Mouse (Mus musculus) gastrocnemius, adult 2 months (tissue): ENCODE measurements around the gene Sowaha. TPM values are rescaled to one million over a fixed set of nuclear protein-coding genes. Genes with fewer than 3 reads are reported as not detected.
A peak's percentile ranks its signal among the peaks of the same experiment; 100 is the strongest.

ENCODE experiments used
- DNase-seq: peaks from one replicate; pipeline ENCODE4 v3.0.0; 2022
- H3K27ac ChIP-seq: fragments of 200-600 bp; 2 replicates; pipeline ENCODE4 v1.8.1; 2022; ENCODE audit warnings: mild to moderate bottlenecking
- H3K4me3 ChIP-seq: fragments of 200-600 bp; 2 replicates; pipeline ENCODE4 v1.8.1; 2022; ENCODE audit warnings: mild to moderate bottlenecking, moderate library complexity
- CTCF ChIP-seq: fragments of 200-600 bp; IDR thresholded peaks from 2 replicates; pipeline ENCODE4 v1.8.1; 2022; ENCODE audit warnings: antibody characterized with exemption, mild to moderate bottlenecking, moderate library complexity
- intact Hi-C: fragments of 180-260 bp; cut with DNase I; formaldehyde crosslinking; loops from one replicate; pipeline ENCODE4 v1.15.1; 2025
- total RNA-seq, 2 experiments: library from RNA; stranded (reverse); gene quantifications; 2 replicates each; pipeline ENCODE4 v1.2.3; 2021

Gene Sowaha
- total RNA-seq, 2 experiments from 2014 or later: 0.06 to 0.15 TPM

GRCm38 (mm10) chr11:53458996-53459395 is 21.1 kb downstream of the Sowaha start:
- H3K27ac ChIP-seq: no peak overlapping the region
- no peak overlapping the region for H3K4me3 ChIP-seq
- no peak for TF ChIP-seq CTCF
- no peak for DNase-seq
- intact Hi-C loops: no loop called here

DNA sequence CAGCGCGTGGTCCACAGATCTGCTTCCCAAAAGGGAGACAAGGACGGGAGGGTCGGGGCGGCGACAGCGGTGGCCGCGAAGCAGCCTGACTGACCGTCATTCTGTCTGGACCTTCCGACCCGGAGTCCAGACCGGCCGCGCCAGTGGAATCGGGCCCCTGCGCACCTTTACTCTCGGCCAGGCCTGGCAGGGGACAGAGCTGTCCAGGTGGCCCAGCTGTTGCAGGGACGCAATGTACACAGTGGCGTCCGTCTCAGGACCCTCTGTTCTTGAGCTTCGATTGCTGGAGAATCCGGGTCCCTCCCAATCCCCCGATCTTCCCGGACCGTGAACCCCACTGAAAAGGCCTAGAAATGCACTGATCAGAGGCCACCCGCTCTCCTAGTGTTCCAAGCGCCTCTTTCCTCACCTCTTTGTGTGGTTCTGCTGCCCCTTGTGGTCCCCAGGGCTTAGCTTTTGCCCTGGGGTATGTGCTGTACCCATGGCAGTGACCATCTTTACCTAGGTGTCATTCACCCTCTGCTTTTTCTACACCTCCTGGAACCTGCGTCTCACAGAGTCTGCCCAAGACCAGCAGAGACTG is 22.6 kb downstream of the Sowaha start:
- Histone ChIP-seq H3K27ac (peak overlapping the region; percentile 61), H3K4me3 (peak overlapping the region; percentile 71)
- no peak for DNase-seq
- peak; percentile 25; the same call in 1 of the 2 replicates for TF ChIP-seq CTCF
- intact Hi-C loops: no loop called here

DNA sequence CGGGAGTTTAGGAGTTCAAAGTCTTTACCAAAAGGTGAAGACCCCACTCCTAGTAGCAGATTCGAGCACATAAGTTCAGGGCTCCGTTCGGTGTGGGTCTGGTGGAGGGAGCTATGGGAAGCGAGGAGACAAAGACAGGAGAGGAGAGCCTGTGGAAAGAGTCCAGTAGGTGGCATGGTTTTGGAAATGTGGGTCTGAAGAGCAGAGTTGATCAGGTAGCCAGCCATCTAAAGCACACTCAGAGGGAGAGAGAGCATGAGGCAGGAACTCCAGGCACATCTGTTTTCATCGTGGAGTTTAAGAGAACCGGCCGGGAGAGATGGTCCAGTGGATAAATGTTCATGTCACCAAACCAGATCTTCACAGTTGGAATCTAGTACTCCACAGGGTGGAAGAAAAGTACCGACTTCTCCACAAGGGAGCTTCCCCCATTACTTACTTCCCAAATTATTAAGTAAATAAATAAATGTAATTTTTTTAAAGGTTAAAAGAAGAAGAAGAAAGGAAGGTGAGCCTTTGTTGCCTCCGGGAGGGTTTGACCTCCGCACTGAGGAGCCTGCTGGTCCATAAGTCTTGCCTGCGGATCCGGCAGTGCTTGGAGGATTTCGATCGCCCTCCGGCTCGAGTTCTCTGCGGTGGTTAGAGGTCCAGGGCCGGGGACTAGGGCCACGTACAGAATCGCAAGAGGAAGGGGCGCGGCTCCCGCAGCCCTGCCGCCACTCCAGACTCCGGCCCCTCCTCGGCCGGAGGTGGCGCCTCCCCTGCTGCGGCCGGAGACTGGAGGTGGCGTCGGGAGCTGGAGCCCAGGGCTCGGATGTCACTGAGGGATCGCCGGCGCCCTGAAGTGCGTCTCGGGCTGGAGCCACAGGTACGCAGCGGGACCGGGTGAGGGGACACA is 23.4 kb downstream of the Sowaha start, which contains the start of the genes Gm10447 and Shroom1:
TSS of gene Gm10447 (minus strand) at position 637 of the 898 bp plus-strand sequence.
TSS of gene Shroom1 (plus strand) at position 732 of the 898 bp plus-strand sequence.
- peak within 1 kb of the TSS; percentile 61 for H3K27ac ChIP-seq
- peak; percentile 80 for DNase-seq
- peak within 1 kb of the TSS; percentile 71 for H3K4me3 ChIP-seq
- intact Hi-C loops: no loop called here
- TF ChIP-seq CTCF: peak; percentile 59

GRCm38 (mm10) chr11:53453031-53453430 is 27.0 kb downstream of the Sowaha start:
- Histone ChIP-seq H3K4me3 (no peak overlapping the region), H3K27ac (no peak overlapping the region)
- intact Hi-C loops: no loop called here
- no peak for DNase-seq
- TF ChIP-seq CTCF: no peak

DNA sequence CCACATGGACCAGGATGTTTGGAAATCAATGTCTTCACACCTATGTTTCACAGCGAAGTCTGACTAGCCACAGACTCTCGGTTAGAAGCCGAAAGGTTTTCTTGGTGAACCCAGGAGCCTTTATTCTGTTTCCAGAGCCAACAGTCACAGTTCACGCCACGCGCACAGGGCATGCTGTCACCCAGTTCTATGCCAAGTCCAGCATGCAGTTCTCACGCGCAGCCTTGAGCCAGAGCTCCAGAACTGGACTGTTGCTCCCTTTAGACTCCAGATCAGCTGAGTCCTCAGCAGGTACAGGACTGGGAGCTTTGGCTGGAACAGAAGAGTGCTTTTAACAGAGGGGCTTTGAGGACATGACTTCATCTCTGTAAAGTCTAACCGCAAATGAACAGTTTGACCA is 27.7 kb downstream of the Sowaha start:
- DNase-seq: no peak
- TF ChIP-seq CTCF: no peak
- Histone ChIP-seq H3K4me3 (no peak overlapping the region), H3K27ac (no peak overlapping the region)
- intact Hi-C loops: no loop called here

DNA sequence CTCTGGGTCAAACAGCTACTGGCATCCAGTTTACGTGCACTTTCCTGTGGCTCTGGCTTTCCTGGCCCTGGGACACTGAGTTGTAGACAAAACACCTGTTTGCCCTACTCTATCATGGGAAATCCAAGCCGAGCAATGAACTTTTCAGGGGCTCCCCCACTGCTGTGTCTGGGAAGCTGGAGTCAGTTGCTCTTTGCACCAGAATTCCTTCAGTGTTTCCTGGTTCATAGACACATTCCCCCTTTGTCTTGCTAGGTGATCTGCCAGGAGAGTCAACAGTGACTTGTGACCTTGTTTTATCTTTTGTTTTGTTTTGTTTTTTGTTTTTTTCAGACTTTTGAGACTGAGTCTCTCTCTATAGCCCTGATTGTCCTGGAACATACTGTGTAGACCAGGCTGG is 28.7 kb downstream of the Sowaha start:
- DNase-seq: no peak
- intact Hi-C loops: no loop called here
- H3K4me3 ChIP-seq: no peak overlapping the region
- no peak for TF ChIP-seq CTCF
- H3K27ac ChIP-seq: peak overlapping the region; percentile 70

- DNase-seq: no peak
- intact Hi-C loops: no loop called here
- no peak for TF ChIP-seq CTCF
- no peak overlapping the region; the same call in 1 of the 2 replicates for H3K27ac ChIP-seq
- H3K4me3 ChIP-seq: no peak overlapping the region
Measured at GRCm38 (mm10) chr11:53450070-53450705, 29.9 kb downstream of the Sowaha start.

DNA sequence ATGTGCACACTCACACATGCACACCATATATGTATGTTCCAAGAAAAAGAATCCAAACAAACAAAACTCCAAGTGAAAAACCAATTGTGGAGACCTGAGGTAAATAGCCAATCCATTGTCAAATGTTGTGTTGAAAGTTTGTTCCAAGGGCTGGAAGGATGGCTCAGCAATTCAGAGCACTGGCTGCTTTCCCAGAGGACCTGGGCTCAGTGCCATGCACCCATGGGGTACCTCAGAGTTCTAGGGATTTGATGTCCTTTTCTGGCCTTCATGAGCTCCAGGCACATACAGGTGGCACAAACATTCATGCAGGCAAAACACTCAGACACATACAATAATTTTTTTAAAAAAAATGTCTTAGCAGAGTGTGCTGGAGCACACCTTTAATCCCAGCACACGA is 31.5 kb downstream of the Sowaha start:
- TF ChIP-seq CTCF: no peak
- peak; percentile 81 for DNase-seq
- Histone ChIP-seq H3K4me3 (no peak overlapping the region), H3K27ac (peak overlapping the region; percentile 52)
- intact Hi-C loops: no loop called here

DNA sequence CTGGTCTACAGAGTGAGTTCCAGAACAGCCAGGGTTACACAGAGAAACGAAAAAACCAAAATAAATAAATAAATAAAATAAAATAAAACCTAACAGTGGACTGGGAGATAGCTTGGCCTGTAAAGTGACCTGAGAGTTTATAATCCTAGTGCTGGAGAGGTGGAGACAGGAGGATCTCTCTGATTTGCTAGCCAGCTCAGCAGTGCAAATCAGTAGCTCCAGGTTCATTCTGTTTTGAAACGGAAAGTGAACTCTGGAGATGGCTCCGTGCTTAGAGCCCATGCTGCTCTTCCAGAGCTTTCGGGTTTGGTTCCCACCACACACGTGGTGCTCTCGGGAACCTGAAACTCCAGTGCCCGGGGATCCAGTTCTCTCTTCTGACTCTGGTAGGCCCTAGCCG is 32.1 kb downstream of the Sowaha start:
- intact Hi-C loops: no loop called here
- DNase-seq: no peak
- H3K4me3 ChIP-seq: no peak overlapping the region
- TF ChIP-seq CTCF: no peak
- peak overlapping the region; percentile 52 for H3K27ac ChIP-seq

- H3K27ac ChIP-seq: no peak overlapping the region
- DNase-seq: no peak
- H3K4me3 ChIP-seq: no peak overlapping the region
- intact Hi-C loops: no loop called here
- TF ChIP-seq CTCF: no peak
Measured at GRCm38 (mm10) chr11:53446183-53446582, 33.9 kb downstream of the Sowaha start.

DNA sequence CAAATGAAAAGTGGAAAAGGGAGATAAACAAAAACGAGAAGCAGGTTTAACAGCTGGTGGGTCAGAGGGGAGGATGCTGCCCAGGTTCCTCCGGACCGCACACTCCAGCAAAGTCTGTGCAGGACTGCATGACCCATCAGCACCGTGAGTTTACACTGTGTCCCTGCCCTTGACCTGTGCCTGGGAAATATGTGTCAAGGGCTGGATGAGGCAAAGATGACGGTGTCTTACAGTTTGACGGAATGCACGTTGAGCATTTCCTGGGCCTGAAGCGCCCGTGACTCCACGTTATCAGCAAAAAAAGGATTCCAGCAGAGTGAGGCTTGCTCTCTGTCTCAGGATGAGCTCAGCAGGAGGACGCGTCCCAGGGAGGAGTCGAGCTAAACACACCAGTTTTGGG is 34.5 kb downstream of the Sowaha start:
- Histone ChIP-seq H3K4me3 (no peak overlapping the region), H3K27ac (no peak overlapping the region)
- intact Hi-C loops: no loop called here
- TF ChIP-seq CTCF: no peak
- DNase-seq: no peak

DNA sequence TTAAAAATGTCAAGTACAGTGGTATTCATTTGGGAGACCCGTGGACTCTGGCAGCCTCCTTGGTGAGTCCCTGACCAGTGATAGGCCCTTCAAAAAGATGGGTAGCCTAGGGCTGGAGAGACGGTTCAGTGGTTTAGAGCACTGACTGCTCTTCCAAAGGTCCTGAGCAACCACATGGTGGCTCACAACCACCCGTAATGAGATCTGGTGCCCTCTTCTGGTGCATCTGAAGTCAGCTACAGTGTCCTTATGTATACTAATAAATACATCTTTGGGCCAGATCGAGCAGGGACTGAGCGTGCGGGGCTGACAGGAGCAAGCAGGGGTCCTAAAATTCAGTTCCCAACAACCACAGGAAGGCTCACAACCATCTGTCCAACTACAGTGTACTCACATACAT is 36.2 kb downstream of the Sowaha start:
- H3K4me3 ChIP-seq: no peak overlapping the region
- intact Hi-C loops: no loop called here
- no peak for DNase-seq
- H3K27ac ChIP-seq: no peak overlapping the region
- peak; percentile 70 for TF ChIP-seq CTCF

DNA sequence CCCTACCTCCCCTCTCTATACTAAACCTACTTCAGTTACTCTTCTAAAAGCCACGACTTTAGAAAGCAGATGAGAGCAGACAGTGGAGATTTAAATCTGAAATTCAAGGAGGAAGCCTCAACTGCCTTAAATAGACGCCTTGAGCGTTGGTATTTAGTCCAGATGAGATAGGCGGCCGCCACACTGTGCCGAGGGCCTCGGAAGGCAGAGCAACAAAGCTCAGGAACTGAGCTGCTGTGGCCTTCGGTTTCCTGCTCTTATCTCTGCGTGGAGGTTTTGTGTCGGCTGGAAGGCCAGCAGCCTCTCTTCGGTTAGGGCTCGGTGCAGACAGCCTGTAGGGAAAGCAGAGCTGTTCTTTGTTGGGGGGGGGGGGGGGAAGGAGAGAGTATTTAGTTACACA is 38.2 kb downstream of the Sowaha start:
- intact Hi-C loops: no loop called here
- TF ChIP-seq CTCF: no peak
- peak overlapping the region; percentile 85 for H3K27ac ChIP-seq
- DNase-seq: no peak
- peak overlapping the region; percentile 48 for H3K4me3 ChIP-seq
